Mouse (Mus musculus): ENCODE measurements around the gene Zap70.
A peak's percentile ranks its signal among the peaks of the same experiment; 100 is the strongest.

Zap70 gene

DNA sequence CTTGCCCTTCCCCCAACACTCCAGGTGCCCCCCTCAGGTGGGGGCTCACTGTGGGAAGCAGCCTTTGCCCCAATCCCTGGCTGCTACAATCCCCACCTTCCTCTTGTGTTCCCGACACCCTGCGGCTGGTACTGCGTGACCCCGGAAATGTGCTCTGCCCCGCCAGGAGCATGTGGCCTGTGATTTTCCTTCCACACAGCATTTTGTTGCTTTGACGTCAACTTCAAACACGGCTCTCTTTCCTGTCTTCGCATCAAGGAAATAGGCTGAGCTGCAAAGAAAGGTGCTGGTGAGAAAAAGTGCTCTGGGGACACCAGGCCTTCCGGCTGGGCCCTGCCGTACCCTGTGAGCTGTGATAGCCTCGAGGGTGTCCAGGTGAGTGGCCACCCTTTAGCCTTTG, at the start of gene Zap70:
Gene Zap70 (plus strand): TSS at position 231 of the 400 bp plus-strand sequence.
- DNase-seq (ENCODE audit: low read depth) = no peak

DNA sequence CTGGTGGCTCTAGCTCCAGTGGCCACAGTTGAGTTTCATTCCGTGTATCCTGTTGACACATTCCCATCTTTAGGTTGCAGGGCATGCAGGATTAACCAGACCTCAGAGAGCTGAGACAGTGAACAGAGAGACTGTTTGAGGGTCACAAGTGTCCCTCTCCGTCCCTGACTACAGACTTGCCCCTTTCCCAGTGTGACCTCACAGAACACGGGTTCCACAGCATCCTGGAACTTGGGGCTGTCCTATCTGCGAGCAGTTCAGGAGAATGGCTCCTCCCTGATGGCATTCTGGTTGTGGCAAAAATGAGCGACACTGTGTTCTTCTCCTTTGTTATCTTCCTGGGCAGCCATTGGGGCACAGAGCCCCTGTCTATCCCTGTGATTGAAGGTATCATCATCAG, 47.3 kb upstream of the Zap70 start, which contains the start of gene Actr1b:
Gene Actr1b (minus strand): TSS at position 112 of the 400 bp plus-strand sequence.
- no peak for DNase-seq (ENCODE audit: low read depth)

DNA sequence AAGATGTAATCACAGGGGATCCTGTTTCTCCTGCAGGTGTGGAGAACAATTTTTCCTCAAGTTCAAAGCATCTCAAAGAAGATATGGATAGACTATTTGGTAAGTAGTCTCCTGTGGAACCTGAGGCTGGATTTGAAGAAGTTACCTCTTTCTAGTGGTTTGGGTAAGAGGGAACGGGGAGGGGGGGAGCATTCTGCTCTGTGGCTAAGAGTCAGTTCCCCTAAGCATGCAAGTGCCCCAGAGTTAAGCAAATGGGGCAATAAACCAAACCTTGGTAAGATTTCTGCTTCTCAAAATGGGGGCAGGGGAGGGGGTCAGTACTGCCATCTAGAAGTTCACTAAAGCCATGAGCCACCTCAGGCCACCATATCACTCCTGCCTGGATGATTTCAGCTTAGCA, 42.8 kb upstream of the Zap70 start:
- no peak for DNase-seq (ENCODE audit: low read depth)

GRCm38 (mm10) chr1:36723146-36724056, 38.2 kb upstream of the Zap70 start:
- peak; percentile 57 for DNase-seq (ENCODE audit: low read depth)

DNA sequence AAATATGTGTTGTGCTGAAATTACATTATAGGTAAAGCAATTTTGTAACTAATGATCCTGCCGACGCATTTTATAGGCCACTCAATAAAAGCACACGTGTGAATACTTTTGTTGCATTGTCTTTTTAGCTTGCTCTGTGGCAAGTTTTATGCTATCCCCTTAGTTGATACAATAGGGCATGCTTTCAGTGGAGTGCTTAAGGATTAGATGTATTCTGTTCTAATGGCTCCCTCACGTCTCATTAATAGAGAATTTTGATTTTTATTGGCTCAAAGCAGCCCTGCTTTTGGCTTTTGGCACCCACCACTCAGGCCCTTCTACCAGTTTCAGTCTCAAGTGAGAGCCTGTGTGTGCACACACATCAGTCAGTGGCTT, 37.6 kb upstream of the Zap70 start:
- DNase-seq (ENCODE audit: low read depth) = no peak

GRCm38 (mm10) chr1:36737300-36737699, 24.3 kb upstream of the Zap70 start:
- DNase-seq (ENCODE audit: low read depth) = peak; percentile 94

DNA sequence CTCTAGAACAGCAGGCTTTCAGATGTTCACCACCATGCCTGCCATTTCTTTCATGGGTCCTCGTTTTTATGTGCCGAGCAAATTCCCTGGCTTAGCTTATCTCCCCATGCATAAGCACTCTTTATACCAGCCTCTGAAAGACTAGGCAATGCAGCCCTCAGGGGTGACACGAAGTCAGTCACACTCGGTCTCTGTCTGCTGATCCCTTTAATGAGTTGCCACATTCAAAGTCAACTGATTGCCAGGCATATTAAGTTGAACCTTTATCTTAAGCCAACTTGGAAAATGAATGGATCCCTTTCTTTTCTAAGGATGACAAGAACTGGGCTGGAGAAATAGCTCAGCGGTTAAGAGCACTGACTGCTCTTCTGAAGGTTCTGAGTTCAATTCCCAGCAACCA, 22.4 kb upstream of the Zap70 start:
- DNase-seq (ENCODE audit: low read depth) = no peak

DNA sequence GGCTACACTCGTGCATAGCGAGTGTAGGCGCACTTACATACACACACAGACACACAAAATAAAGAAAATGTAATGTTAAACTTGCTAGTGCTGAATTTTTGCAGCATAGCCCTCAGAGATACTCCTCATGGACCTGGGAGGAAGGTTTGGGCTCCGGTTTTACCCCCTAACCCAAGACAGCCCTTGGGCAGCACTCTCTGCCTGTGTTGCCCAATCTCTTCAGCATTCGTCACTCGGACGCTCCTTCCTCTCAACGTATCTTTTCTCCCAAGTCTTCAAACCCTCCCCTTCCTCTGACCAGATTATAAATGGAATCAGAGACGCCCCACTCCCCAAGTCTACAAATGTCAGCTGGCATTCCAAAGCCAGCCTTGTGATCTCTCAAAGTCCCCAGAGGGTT, 18.6 kb upstream of the Zap70 start:
- DNase-seq (ENCODE audit: low read depth) = no peak

- DNase-seq (ENCODE audit: low read depth) = peak; percentile 67
Measured at GRCm38 (mm10) chr1:36744268-36744944, 17.2 kb upstream of the Zap70 start.

DNA sequence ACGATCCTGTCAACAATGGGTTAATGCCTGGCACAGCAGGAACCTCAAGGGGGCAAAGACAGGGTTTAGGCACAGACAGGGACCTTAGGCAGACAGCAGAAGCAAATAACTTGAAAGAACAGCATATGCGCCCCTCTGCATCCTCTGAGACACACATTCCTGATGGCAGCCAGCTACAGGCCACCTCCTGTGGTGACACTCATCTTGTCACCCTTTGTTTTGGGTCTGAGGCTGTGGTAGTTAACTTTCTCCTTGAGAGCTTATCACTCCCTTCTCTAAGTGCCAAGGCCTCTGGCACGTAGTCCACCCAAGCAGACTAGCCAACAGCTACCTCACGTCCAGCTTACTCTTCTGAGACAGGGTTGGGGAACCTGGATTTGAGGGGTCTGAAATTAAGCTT, 15.9 kb upstream of the Zap70 start:
- no peak for DNase-seq (ENCODE audit: low read depth)

GRCm38 (mm10) chr1:36746452-36746851, 15.1 kb upstream of the Zap70 start:
- peak; percentile 28 for DNase-seq (ENCODE audit: low read depth)

DNA sequence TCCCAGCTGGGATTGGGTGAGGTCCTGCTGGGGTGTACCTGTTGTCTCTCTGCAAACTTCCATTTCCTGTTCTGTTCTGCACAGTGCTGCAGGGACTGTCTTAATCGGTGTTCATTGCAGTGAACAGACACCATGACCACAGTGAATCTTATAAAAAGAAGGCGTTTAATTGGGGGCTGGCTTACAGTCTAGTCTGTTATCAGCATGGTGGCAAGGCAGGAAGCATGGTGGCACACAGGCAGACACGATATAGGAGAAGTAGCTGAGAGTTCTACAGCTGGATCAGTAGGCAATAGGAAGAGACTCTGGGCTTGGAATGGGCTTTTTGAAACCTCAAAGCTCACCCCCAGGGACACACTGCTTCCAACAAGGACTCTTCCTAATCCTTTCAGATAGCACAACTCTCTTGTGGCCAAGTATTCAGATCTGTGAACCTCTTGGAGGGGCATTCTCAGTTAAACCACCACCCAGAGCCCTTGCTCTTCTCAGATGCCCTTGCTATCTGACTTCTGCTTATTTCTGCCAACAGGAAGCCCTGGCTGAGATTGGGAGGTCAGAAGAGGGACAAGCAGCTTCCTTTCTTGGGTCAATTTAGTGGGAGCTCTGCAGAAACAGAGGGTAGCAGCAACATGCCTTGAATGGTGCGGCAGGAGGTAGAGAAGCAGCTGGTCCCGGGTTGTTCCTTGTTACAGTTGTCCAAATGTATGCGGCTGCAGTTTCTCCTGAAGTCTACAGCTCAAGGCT, 7.5 kb upstream of the Zap70 start:
- DNase-seq (ENCODE audit: low read depth) = no peak

- DNase-seq (ENCODE audit: low read depth) = no peak
Measured at GRCm38 (mm10) chr1:36758553-36758952, 3.0 kb upstream of the Zap70 start.

DNA sequence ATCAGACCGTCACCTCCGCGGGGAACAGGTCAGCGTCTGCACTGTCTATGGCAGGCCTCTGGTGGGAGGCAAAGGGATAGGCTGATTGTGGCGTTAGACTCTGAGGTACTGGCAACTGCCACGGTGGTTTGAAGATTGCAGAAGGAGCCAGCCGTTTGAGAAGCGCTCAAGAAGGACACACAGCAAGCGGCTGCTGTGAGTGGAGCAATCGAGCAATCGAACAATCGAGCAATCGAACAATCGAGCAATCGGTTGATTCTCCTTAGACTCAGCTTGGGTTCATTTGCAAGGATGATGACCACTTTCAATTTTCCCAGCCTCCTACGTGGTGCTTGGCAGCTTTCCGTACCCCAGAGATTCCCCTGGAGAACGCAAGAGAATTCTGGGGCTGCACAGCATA, 2.5 kb upstream of the Zap70 start:
- no peak for DNase-seq (ENCODE audit: low read depth)

DNA sequence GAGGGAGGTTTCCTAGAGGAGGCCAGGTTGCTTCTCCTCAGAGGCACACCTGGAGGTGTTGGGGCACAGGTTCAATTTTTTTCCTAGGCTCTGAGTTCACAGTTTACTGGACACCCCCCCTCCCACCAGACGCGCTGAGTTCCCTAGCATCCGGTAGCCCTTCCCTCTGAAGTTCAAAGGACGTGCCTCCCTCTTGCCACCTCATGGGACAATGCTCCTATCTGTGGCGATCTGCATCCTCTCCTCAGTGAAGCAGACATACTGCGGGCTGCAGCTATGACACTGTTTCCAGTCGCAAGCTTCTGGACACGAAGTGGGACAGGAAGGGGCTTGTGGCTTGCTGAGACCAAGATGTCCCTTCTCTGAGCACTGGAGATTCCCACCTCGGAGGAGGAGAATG, 1.2 kb upstream of the Zap70 start:
- DNase-seq (ENCODE audit: low read depth) = no peak

GRCm38 (mm10) chr1:36761061-36761460, 537 bp upstream of the Zap70 start:
- DNase-seq (ENCODE audit: low read depth) = no peak

DNA sequence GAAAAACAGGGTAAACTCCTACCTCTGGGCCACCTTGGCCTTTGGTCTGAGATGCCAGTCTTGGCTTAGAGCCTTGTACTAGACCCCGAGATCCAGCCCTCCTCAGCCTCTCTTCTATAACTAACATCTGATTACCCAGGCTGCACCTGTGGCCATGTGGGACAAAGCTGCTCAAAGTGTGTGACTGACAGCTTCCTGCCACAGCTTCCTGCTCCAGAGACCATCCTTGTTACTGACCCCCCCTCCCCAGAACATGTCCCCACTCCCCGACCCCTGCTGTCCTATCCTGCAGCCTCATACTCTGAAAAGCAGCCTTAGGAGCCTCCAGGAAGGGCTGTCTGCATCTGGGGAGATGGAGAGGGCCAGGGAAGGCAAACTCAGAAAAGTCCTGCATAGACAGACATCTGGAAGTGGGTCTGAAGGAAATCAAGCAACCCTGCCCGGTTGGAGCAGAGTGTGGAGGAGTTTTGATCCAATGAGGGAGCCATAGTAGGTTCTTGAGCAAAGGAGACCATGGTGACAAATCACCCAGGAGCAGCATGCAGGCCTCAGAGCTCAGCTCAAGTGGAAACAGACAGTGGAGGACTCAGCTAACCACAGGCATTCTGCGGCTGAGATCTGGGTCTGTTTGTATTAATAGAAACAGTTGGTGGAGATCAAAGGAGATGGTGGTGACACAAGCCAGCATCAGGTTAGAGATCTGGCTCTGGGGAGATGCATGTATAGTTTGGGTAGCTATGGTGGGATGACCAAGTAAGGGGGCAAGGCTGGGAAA, 5.0 kb downstream of the Zap70 start:
- DNase-seq (ENCODE audit: low read depth) = no peak

DNA sequence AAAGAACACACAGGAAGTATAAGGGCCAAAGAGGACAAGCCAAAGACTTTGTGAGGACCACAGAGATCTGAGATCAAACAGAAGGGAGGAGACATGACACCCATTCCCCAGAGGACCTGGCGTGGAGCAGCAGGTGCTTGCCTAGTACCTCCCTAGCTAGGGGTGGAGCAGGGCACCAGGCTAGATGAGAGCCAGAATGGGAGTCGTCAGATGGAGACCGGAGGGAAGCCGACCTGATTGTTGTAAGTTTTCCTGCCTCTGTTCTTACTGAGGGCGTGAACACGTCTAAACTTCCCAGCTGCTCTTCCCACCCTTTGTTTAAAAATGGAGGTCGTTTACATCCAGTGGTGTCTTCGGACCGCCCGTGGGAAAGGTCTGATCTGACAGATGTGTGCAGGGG, 5.7 kb downstream of the Zap70 start:
- no peak for DNase-seq (ENCODE audit: low read depth)

GRCm38 (mm10) chr1:36768786-36769185, 7.2 kb downstream of the Zap70 start:
- no peak for DNase-seq (ENCODE audit: low read depth)

DNA sequence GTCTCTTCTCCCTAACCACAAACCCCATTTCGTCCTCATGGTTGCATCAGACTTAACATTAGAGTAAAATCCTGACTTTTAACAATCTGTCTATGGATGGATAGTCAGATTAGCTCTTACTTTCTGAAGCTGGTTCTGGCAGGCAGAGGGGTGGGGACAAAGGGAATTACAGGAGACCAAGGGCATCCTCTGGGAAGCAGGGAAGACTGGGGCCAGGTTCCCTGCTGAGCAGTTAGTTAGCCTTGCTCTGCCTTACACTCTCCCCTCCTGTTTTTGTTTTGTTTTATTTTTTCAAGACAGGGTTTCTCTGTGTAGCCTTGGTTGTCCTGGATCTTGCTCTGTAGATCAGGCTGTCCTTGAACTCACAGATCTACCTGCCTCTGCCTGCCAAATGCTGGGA, 8.4 kb downstream of the Zap70 start:
- no peak for DNase-seq (ENCODE audit: low read depth)

GRCm38 (mm10) chr1:36770998-36771397, 9.4 kb downstream of the Zap70 start:
- no peak for DNase-seq (ENCODE audit: low read depth)
